Mouse (Mus musculus): ENCODE results near the gene Gm21905. TPM values are rescaled to one million over a fixed set of nuclear protein-coding genes. Genes with fewer than 3 reads are reported as not detected.

The Gm21905 gene
- polyA plus RNA-seq, 1 experiment from 2014 or later = not detected

GRCm38 (mm10) chr5:67931623-67932022, 14.6 kb downstream of the Gm21905 start:
- no peak for ATAC-seq (replicated peaks)
- 86% methylated on average over 2 of the region's 2 CpGs for WGBS
- Histone ChIP-seq H3K36me3 (replicated peaks) (no peaks in the 10 kb centered on the region), H3K9ac (no peak overlapping the region), H3K4me2 (no peak overlapping the region), H3K27me3 (replicated peaks) (no peaks in the 10 kb centered on the region), H3K4me1 (no peaks in the 10 kb centered on the region), H3K27ac (no peak overlapping the region), H3K9me3 (no peaks in the 10 kb centered on the region), H3K4me3 (no peak overlapping the region)

- H3K9me3 ChIP-seq = no peaks in the 10 kb centered on the region
- no peaks in the 10 kb centered on the region for H3K4me1 ChIP-seq
- no peak overlapping the region for H3K27ac ChIP-seq
- 61% methylated on average over 4 of the region's 4 CpGs for WGBS
- no peak overlapping the region for H3K4me3 ChIP-seq
- ATAC-seq (replicated peaks) = no peak
- no peak overlapping the region for H3K4me2 ChIP-seq
- no peak overlapping the region for H3K9ac ChIP-seq
- no peaks in the 10 kb centered on the region for H3K27me3 ChIP-seq (replicated peaks)
- H3K36me3 ChIP-seq (replicated peaks) = no peaks in the 10 kb centered on the region
These were observed 15.6 kb downstream of the Gm21905 start for GRCm38 (mm10) chr5:67930584-67930983.

- Histone ChIP-seq H3K4me1 (no peaks in the 10 kb centered on the region), H3K27me3 (replicated peaks) (no peaks in the 10 kb centered on the region), H3K4me2 (no peak overlapping the region), H3K9me3 (no peaks in the 10 kb centered on the region), H3K4me3 (no peak overlapping the region), H3K36me3 (replicated peaks) (no peaks in the 10 kb centered on the region), H3K27ac (no peak overlapping the region), H3K9ac (no peak overlapping the region)
- ATAC-seq (replicated peaks) = no peak
- 60% methylated on average over 2 of the region's 2 CpGs for WGBS
These were observed 41.7 kb downstream of the Gm21905 start for GRCm38 (mm10) chr5:67904555-67904954.

GRCm38 (mm10) chr5:67898921-67899320, 47.3 kb downstream of the Gm21905 start:
- Histone ChIP-seq H3K4me2 (no peak overlapping the region), H3K27me3 (replicated peaks) (no peaks in the 10 kb centered on the region), H3K36me3 (replicated peaks) (no peaks in the 10 kb centered on the region), H3K4me1 (no peaks in the 10 kb centered on the region), H3K4me3 (no peak overlapping the region), H3K9ac (no peak overlapping the region), H3K9me3 (no peaks in the 10 kb centered on the region), H3K27ac (no peak overlapping the region)
- ATAC-seq (replicated peaks) = no peak
- WGBS = 93% methylated on average over 1 of the region's 1 CpGs

GRCm38 (mm10) chr5:67884422-67885210, 61.6 kb downstream of the Gm21905 start:
- no peak overlapping the region for H3K27ac ChIP-seq
- no peak overlapping the region for H3K4me2 ChIP-seq
- ATAC-seq (replicated peaks) = peak; percentile 80

GRCm38 (mm10) chr5:67883564-67884171, 62.6 kb downstream of the Gm21905 start:
- ATAC-seq (replicated peaks) = no peak
- H3K4me1 ChIP-seq = no peaks in the 10 kb centered on the region
- no peak overlapping the region for H3K27ac ChIP-seq
- H3K4me2 ChIP-seq = no peak overlapping the region
- no peak overlapping the region for H3K4me3 ChIP-seq
- H3K36me3 ChIP-seq (replicated peaks) = no peaks in the 10 kb centered on the region
- no peaks in the 10 kb centered on the region for H3K9me3 ChIP-seq
- no peaks in the 10 kb centered on the region for H3K27me3 ChIP-seq (replicated peaks)
- H3K9ac ChIP-seq = no peak overlapping the region
- 43% methylated on average over 1 of the region's 1 CpGs for WGBS

More at GRCm38 (mm10) chr5:67884422-67885210, 61.6 kb downstream of the Gm21905 start:
- WGBS = 30% methylated on average over 9 of the region's 9 CpGs
- Histone ChIP-seq H3K4me1 (no peaks in the 10 kb centered on the region), H3K9me3 (no peaks in the 10 kb centered on the region), H3K36me3 (replicated peaks) (no peaks in the 10 kb centered on the region), H3K27me3 (replicated peaks) (no peaks in the 10 kb centered on the region), H3K9ac (no peak overlapping the region), H3K4me3 (no peak overlapping the region)

Other genes with a start within 250 kb of the Gm21905 start
- 46.2 and 53.6 TPM in 2 replicates for gene Atp8a1, start 99.0 kb downstream of the Gm21905 start, polyA plus RNA-seq (2015; fragmentation: Nextera tagmentation; extraction: Ambion mirVana)
- not detected in 2 replicates for gene Gm5108, start 4.8 kb downstream of the Gm21905 start, polyA plus RNA-seq (2015; fragmentation: Nextera tagmentation; extraction: Ambion mirVana)
- not detected in 2 replicates for gene Grxcr1, start 85.4 kb upstream of the Gm21905 start, polyA plus RNA-seq (2015; fragmentation: Nextera tagmentation; extraction: Ambion mirVana)

All from midbrain, embryonic 15.5 days (tissue).